Mouse (Mus musculus) embryo, embryonic 11 days (tissue): ENCODE measurements around the gene Cacna1c.

Experiments used
- DNase-seq: peaks from one replicate; pipeline ENCODE4 v3.0.0-alpha.2; 2015

The Cacna1c gene

GRCm38 (mm10) chr6:118735145-118735544 lies 461.1 kb downstream of the Cacna1c start:
- DNase-seq = no peak

GRCm38 (mm10) chr6:118731937-118732336 lies 464.3 kb downstream of the Cacna1c start:
- no peak for DNase-seq

GRCm38 (mm10) chr6:118724908-118725307 lies 471.3 kb downstream of the Cacna1c start:
- no peak for DNase-seq

GRCm38 (mm10) chr6:118724388-118724787 lies 471.8 kb downstream of the Cacna1c start:
- no peak for DNase-seq

- DNase-seq = no peak
Measured at GRCm38 (mm10) chr6:118722336-118722735, 473.9 kb downstream of the Cacna1c start.

GRCm38 (mm10) chr6:118719486-118719885 lies 476.7 kb downstream of the Cacna1c start:
- no peak for DNase-seq

GRCm38 (mm10) chr6:118713286-118713685 lies 482.9 kb downstream of the Cacna1c start:
- DNase-seq = no peak

- DNase-seq = no peak
Measured at GRCm38 (mm10) chr6:118711677-118712322, 484.4 kb downstream of the Cacna1c start.

- no peak for DNase-seq
Measured at GRCm38 (mm10) chr6:118707066-118707465, 489.2 kb downstream of the Cacna1c start.

GRCm38 (mm10) chr6:118705840-118706239 lies 490.4 kb downstream of the Cacna1c start:
- DNase-seq = no peak

GRCm38 (mm10) chr6:118694626-118695025 lies 501.6 kb downstream of the Cacna1c start:
- no peak for DNase-seq

- no peak for DNase-seq
Measured at GRCm38 (mm10) chr6:118689447-118689846, 506.8 kb downstream of the Cacna1c start.

- no peak for DNase-seq
Measured at GRCm38 (mm10) chr6:118688856-118689255, 507.4 kb downstream of the Cacna1c start.

GRCm38 (mm10) chr6:118680814-118681213 lies 515.4 kb downstream of the Cacna1c start:
- DNase-seq = peak; percentile 29

GRCm38 (mm10) chr6:118678031-118678430 lies 518.2 kb downstream of the Cacna1c start:
- no peak for DNase-seq

GRCm38 (mm10) chr6:118677306-118677705 lies 518.9 kb downstream of the Cacna1c start:
- no peak for DNase-seq

GRCm38 (mm10) chr6:118674781-118675180 lies 521.4 kb downstream of the Cacna1c start:
- DNase-seq = no peak

- DNase-seq = no peak
Measured at GRCm38 (mm10) chr6:118673974-118674695, 522.1 kb downstream of the Cacna1c start.

GRCm38 (mm10) chr6:118653331-118653730 lies 542.9 kb downstream of the Cacna1c start:
- DNase-seq = no peak

- no peak for DNase-seq
Measured at GRCm38 (mm10) chr6:118649121-118649783, 547.0 kb downstream of the Cacna1c start.

- peak; percentile 81 for DNase-seq
Measured at GRCm38 (mm10) chr6:118646265-118647061, 549.8 kb downstream of the Cacna1c start.

- DNase-seq = no peak
Measured at GRCm38 (mm10) chr6:118644866-118645265, 551.4 kb downstream of the Cacna1c start.

- DNase-seq = no peak
Measured at GRCm38 (mm10) chr6:118643541-118643940, 552.7 kb downstream of the Cacna1c start.
